8 mouse cellular contexts compared by ENCODE assay signal in the genomic region with DNA sequence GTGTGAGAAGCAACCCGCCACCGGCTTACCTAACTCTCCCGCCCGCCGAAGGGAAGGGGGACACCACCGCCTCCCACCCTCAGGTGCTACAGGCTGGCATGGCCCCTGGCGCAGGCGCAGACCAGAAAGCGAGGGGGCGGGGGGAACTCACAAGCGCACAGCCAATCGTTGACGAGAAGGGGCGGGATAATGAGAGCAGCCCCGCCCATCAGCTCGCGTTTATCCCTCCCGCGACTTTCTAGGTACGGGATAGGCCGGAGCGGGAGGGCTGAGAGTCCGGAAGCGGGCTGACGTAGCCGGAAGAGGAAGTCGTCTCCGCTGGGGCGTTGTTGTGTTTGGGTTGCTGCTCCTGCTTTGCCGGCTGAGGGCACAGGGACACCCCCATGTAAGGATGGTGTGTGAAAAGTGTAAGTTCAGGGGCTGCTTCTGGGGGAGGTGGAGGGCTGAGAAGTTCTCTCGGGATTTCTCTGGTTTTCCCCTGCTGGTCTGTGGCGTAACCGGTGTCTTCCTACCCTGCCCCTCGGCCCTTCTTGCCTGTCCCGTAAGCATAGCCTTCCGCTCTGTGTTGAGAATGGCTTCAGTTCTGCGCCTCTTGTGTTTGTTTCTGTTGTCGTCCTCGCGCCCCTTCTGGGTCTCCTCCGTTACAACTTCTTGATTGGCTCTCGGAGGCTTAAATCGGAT. TPM values are rescaled to one million over a fixed set of nuclear protein-coding genes. Genes with fewer than 3 reads are reported as not detected.
A peak's percentile ranks its signal among the peaks of the same experiment; 100 is the strongest.
DNase-seq lines count a peak whose midpoint lies in the region; ATAC-seq lines count a peak whose summit lies in the region.

TSS of gene Pigf (minus strand) at position 138 of the 681 bp plus-strand sequence.
TSS of gene Cript (plus strand) at position 282 of the 681 bp plus-strand sequence.

- peak; percentile 97 for ATAC-seq in inflammation-experienced regulatory T-cells, adult 6 months
- ATAC-seq in megakaryocyte-erythroid progenitor cell, adult 5-6 weeks (replicated peaks; ENCODE audit: low FRiP score, low TSS enrichment, poor library complexity, severe bottlenecking): peak; percentile 99

- peak; percentile 98 to 99 for DNase-seq in adrenal gland, adult (ENCODE audit: inconsistent age in 2 of 2, low spot score in 1 of 2)
- DNase-seq in embryo, embryonic 10.5 days (ENCODE audit: low spot score): peak; percentile 100
- DNase-seq in gastrocnemius, postnatal 14 days: peak; percentile 97
- peak; percentile 98 for DNase-seq in left cerebral cortex, postnatal 10 days (ENCODE audit: extremely low spot score in 1 of 2, low spot score in 2 of 2)
- peak; percentile 97 for DNase-seq in right cerebral cortex, postnatal 25 days
- DNase-seq in urinary bladder, postnatal 4 days (ENCODE audit: low spot score in 2 of 2): peak; percentile 95 to 97

- intact Hi-C loops in gastrocnemius, postnatal 14 days (cut with DNase I; ENCODE audit: low total_unique reads): no loop called here
- intact Hi-C loops in left cerebral cortex, postnatal 10 days (cut with DNase I): no loop called here

RNA-seq across cellular contexts. Expression of gene Pigf, which starts in this region (rescaled TPM):
- total RNA-seq in gastrocnemius, postnatal 14 days (2021): 1 to 10 TPM; 2.1 to 2.9 TPM
- polyA plus RNA-seq in inflammation-experienced regulatory T-cells, adult 6 months (2017; shearing (Covaris generic)): 10 to 100 TPM; 21.0 to 30.2 (median 28.9) TPM
- total RNA-seq in left cerebral cortex, postnatal 10 days (2021): 10 to 100 TPM; 16.2 to 19.2 TPM
- 10.4 and 14.6 TPM in 2 replicates for total RNA-seq in megakaryocyte-erythroid progenitor cell, adult 5-6 weeks (2014; fragmentation: Nextera tagmentation)
- 19.0 and 24.5 TPM in 2 replicates for total RNA-seq in megakaryocyte-erythroid progenitor cell, adult 5-6 weeks (2017)

RNA-seq across cellular contexts. Expression of gene Cript, which starts in this region (rescaled TPM):
- 10 to 100 TPM; 27.1 to 31.1 TPM for total RNA-seq in gastrocnemius, postnatal 14 days (2021)
- 100 to 1,000 TPM in 1 of 3 experiments, 10 to 100 TPM in 2; 94.9 to 127 (median 99.0) TPM for polyA plus RNA-seq in inflammation-experienced regulatory T-cells, adult 6 months (2017; shearing (Covaris generic))
- 10 to 100 TPM; 64.9 to 70.9 TPM for total RNA-seq in left cerebral cortex, postnatal 10 days (2021)
- total RNA-seq in megakaryocyte-erythroid progenitor cell, adult 5-6 weeks (2014; fragmentation: Nextera tagmentation): 32.6 and 74.8 TPM in 2 replicates
- total RNA-seq in megakaryocyte-erythroid progenitor cell, adult 5-6 weeks (2017): 64.3 and 66.2 TPM in 2 replicates

Comparison
In these comparisons a context has a peak if more than half of its experiments do, and no peak if none do; other contexts are left out.
1. Peak in every context shown above with its lines: DNase-seq and ATAC-seq.